Mouse (Mus musculus) T-helper 2 cell (primary cell): ENCODE measurements around the gene Carns1.

Source experiments
- in situ Hi-C: fragments of 300-600 bp; cut with MboI, MseI; formaldehyde crosslinking; loops from one replicate; pipeline ENCODE4 v1.15.1; 2025; ENCODE audit warnings: high pct_unique_total_duplicates

Gene Carns1

DNA sequence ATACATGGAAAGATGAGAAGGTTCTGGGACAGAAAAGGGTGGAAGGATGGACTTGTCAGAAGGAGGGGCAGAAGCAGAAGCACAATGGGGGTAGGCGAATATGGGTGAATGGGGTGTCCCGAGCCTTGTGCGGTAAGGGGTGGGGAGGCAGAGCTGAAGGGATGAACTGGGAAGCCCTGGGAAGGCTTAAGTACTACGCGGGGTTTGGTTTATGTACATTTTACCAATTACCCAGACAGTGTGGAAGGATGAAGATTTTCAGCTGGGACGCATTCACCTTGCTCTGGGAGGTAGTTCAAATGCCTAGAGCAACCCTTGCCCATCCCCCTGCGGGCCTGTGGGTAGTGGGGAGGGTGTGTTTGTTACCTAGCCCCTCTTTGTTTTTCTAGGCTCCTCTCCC is 26.9 kb upstream of the Carns1 start:
- in situ Hi-C loops = no loop called here

DNA sequence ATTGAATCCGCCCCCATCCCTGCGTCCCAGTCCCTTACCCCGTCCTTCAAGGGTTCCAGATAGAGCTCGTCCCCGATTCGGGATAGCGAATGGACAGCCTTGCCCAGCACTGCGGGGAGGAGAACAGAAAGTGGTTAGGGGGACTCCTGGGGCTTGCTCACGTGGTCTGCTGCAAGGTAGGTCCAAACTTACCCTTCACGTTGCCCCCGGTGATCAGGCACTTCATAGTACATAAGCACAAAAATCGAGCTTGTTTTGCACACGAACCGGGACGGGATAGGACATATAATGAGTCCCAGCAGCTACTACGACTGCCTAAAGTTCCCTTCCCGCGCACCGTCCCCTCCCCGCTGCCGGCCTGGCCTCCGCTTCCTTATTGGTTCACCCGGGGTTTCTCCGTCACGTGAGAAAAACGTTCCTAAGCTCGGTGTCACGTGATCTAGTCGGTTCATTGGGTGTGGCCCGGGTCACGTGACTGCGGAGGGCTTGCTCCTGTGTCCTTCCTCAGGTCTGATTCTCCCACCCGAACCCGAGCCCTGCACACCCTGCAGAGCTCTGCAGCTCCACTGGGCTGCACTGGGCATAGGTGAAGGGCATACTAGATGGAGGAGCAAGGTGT is 26.1 kb upstream of the Carns1 start, which contains the start of gene Rad9a:
Gene Rad9a (minus strand): TSS at position 372 of the 619 bp plus-strand sequence.
- in situ Hi-C loops = no loop called here

DNA sequence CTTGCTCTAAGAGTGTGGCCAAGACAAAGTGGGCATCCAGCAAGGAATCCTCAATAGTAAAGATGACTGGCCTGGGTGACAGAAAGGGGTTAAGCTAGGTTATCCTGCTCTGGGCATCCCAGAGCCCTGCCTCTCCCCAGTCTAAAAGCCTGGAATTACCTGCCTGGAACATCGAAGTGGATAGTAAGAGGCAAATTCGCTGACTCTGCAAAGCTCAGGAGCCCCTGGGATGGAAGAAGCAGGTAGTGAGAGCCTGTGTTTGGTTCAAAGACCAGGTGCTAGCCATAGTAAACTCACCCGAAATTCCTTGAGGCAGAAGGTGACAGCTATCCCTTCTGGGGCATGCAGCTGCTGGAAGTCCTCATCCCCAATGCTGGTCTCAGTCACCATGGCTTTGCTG is 21.9 kb upstream of the Carns1 start:
- in situ Hi-C loops = no loop called here

DNA sequence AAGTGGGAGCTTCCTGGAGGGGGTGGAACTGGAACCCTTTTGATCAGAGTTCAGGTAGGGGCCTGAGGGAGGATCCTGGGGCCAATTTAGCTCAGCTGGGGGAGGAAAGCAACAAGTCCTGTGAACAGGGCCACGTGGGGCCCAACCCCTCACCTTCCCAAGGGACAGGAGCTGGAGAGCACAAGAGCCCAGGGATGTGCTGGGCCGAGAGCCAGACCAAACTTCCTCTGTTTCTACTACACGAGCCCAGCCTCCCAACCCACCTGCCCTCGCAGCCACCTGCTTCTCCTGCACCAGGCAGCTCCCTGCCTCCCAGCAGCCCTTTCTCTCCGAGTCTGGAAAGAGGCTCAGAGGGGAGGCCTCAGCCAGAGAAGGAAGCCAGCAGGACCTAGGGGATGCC is 21.3 kb upstream of the Carns1 start:
- in situ Hi-C loops = no loop called here

DNA sequence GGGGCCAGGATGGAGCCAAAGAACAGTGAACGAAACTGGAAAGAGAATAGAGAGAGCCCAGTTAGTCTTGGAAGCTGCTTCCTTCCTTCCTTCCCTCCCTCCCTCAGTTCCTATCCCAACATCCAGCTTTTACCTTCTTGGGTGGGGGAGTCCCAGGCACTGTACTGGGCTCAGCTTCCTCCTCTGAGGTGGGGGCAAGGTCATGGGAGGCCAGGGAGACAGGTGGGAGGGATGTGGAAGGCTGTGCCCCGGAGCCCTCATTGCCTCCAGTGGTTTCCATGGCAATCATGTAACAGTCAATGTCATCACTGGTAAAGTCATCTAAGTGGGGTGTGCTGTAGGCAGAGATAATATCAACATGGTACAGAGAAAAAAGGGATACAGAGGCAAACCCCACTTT is 20.8 kb upstream of the Carns1 start:
- in situ Hi-C loops = no loop called here

DNA sequence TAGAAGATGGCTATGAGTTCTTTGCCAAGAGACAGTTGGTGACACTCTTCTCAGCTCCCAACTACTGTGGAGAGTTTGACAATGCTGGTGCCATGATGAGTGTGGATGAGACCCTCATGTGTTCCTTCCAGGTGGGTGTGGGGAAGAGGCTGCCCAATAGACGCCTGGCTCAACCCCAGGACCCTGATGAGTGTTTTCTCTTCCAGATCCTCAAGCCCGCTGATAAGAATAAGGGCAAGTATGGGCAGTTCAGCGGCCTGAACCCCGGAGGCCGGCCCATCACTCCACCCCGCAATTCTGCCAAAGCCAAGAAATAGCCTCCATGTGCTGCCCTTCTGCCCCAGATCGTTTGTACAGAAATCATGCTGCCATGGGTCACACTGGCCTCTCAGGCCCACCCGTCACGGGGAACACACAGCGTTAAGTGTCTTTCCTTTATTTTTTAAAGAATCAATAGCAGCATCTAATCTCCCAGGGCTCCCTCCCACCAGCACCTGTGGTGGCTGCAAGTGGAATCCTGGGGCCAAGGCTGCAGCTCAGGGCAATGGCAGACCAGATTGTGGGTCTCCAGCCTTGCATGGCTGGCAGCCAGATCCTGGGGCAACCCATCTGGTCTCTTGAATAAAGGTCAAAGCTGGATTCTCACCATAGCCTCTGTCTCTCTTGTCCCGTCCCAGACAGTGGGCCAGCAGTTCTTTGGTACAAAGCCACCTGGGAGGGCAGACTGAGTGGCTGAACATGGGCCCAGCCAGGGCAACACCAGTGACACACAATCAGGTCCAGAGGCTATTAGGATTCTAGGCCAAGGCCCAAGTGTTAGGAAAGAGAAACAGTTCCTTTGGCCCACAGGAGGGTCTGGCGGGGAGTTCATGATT is 19.7 kb upstream of the Carns1 start:
- in situ Hi-C loops = no loop called here

DNA sequence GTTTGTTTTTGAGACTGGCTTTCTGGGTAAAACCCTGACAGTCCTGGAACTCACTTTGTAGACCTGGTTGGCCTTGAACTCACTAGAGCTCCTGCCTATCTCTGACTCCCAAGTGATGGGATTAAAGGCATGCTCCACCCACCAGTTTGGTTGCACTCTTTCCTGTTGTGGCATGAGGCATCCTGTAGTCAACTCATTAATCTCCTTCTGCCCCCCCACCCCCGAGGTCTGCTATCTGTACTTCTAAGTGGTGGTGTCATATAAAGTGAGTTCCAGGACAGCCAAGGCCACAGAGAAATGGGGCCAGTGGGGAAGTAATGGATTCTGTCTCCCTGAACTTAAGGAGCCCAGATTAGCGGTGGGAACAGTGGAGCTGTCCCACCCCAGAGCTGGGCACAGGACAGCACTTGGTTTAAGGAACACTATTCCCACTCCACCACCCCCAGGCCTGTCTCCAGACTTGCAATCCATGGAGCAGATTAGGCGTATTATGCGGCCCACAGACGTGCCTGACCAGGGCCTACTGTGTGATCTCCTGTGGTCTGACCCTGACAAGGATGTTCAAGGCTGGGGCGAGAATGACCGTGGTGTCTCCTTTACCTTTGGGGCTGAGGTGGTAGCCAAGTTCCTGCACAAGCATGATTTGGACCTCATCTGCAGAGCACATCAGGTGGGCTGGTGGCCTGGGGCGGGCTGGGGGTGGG is 18.9 kb upstream of the Carns1 start:
- in situ Hi-C loops = no loop called here

DNA sequence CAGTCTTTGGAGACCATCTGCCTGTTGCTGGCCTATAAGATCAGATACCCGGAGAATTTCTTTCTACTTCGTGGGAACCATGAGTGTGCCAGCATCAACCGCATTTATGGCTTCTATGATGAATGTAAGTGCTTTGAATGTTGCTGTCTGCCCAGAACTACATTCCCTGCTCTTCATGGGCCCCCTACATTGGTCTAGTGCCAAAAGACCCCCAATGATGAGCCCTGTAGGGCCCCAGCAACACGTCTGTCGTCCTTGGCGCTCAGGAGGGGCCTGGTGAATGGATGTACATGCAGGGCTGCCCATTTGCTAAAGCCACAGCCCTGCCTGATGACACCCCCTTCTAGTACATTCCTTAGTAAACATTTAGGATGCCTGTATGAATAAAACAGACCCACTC is 17.9 kb upstream of the Carns1 start:
- in situ Hi-C loops = no loop called here

DNA sequence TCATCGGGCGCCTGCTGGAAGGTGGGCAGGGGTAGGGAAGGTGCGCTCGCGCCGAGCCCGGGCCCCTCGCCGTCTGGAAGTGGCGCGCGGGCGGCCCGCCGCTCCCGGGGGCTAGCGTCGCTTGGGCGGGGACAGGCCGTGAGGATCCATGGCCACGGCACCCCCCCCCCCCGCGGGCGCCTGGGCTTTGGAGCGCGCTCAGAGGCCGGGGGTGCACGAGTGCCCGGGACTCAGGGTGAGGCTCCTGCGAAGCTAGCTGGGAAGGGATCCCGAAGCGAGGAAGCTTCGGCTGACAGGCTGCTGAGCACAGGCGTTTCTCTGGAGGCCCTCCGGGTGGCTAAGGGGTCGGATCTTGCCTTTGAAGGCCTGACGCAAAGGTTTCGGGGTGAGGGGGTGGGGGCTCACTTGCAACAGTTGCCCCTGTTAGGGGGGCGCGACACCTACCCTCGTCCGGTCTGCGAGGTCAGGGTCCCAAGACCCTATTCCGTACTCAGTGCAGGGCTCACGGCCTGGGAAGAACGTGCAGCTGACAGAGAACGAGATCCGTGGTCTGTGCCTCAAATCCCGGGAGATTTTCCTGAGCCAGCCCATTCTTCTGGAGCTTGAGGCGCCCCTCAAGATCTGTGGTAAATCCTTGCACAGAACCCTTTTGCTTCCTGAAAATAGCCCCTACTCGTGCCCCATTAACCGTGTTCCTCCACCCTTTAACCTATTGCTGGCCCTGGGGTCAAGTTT is 17.1 kb upstream of the Carns1 start:
- in situ Hi-C loops = no loop called here

DNA sequence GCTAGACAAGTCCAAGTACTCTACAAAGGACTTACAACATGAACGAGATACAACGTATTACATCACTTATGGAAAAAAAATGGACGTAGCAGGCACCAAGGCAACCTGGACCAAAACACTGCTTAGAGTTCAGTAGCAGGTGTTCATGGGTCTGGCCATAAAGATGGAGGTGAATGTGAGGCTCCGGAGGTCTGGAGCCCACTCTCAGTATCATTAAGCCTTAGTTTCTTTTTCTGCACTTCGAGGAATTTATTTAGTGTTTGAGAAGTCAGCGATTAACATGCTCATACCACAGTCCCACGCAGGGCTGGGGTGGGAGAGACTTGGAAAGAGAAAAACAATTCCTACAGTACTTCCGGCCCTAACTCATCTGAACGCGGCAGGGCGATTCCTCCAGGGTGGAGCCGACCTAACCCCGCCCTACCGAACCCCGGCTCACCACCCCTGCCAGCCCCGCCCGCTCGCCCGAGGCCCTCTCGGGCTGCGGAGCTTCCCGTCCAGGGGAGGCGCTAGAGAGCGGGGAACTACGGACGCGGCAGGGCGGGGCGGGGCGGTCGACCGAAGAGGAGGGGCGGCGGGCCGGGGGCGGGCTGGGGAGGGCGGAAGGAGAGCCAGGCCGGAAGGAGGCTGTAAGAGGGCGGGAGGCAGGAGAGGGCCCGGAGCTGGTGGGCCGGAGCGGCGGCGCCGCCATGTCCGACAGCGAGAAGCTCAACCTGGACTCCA is 16.4 kb upstream of the Carns1 start, which contains the start of gene Ppp1ca:
Gene Ppp1ca (plus strand): TSS at position 538 of the 723 bp plus-strand sequence.
- in situ Hi-C loops = no loop called here

DNA sequence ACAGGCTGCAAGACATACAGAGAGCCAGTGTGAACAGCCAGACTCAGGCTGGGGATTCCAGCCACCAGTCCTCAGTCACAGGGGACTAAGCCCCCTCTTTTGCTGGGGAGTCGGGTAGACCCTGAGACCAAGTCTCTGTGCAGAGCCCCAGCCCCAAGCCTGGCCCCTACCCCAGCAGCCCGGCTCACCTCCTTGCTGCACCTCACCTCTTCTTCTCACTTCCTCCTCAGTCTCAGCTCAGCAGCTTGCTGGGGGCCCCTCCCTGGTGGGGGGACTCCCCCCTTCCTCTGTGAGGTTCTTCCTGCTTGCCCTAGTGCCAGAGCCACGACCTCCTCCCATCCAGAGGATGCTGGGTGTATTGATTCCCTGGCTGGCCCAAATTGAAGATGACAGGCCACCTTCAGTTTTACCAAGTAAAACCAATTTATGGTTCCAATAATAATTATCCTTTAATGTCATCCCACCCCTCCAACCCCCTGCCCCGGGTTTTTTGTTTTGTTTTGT is 15.6 kb upstream of the Carns1 start, which contains the start of gene Tbc1d10c:
Gene Tbc1d10c (minus strand): TSS at position 454 of the 504 bp plus-strand sequence.
- in situ Hi-C loops = no loop called here

DNA sequence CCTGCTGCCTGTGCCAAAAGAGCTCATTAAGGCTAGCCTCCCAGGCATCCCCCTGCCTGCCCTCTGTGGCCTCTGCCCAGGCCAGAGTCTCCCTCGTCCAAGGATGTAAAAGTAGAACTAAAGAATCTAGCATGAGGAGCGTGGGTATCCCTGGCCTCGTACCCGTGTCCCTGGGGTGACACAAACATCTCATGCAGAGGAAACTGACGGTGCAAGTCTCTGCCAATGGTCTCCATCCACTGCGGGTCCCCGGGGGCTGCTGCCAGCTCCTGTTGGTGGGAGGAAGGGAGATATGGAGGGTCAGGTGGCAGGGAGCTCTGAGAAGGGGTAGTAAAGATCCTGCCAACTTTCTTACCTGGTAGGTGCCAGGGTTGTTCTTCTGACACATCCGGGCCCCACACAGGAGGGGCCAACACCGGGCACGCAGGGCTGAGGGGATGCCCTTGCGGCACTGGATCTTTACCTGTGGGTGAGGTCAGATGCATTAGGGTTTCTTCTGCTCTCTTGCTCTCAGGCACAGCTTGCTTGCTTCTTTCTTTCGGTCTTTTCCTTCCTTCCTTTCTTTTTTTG is 13.9 kb upstream of the Carns1 start:
- in situ Hi-C loops = no loop called here

DNA sequence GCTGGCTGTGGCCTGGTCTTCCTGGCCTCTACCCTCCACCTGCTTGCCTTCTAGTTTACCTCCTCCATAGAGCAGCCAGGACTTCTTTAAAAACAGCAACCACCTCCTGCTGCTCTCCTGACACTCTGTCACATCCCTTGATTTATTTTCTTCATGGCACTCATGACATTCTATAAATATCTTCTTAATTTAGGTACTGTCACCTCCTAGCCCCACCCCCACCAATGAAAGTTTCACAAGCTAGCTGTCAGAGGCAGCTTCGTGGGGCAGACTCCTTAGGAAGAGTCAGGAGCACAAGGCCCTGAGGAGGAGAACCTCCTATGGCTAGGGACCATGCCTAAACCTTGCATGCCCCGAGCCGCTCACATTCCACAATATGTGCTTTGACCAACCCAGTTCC is 12.0 kb upstream of the Carns1 start:
- in situ Hi-C loops = no loop called here

DNA sequence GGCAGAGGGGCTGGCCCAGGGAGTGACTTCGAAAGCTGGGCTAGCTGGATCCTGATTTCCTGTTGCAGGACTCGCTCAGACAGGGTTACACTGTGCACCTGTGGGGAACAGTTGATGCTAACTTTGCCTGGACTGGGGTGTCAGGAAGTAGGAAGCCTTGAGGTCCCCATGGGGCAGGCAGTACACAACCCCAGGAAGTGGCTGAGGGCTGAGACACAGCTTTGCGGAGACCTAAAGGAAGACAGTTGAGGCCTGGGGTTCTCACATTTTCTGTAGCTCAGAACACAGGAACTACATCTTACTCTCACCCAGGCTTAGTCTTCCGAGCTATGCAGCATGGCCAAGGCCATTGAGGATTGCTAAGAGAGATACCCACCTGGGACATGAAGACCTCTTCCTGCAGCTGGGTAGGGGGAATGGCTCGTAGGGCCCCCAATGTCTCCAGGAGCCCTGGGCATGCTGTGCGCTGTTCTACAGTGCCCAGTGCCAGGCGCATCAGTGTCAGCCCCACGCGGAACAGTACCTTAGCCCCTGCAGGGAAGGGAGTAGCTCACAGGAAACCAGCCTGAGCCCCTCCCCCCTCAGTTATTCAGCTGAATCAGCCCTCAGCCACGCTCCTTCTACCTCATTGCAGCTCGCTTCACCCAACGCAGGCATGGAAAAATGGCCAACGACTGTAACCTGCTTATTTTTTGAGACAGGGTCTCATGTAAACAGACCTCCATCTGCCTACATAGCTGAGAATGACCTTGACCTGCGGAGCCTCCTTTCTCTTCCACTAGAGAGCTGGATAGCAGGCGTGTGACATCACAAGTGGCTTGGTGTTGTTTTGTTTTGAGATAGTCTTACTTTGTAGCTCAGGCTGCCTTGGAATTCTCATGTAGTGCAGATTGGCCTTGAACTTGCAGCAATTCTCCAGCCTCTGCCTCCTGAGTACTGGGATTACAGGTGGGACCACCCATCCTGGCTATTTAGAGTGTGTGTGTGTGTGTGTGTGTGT is 10.0 kb upstream of the Carns1 start:
- in situ Hi-C loops = no loop called here

DNA sequence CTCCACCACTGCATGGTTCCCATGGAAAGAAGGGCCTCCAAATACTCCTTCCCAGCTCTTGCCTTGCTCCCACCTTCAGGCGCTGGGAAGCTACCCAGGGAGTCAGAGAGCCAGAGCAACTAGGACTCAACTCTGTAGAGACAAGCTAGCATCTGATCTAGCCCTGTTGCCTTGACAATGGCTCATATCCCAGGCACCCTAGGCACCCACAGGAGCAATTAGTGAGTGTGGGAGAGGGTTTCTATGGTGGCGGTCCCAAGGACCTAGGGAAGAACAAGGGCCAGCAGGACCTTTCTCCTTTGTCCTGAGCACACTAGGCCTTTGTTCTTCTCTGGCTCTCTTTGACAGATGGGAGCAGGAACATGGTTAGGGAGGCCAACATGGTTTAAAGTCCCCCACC is 8.4 kb upstream of the Carns1 start:
- in situ Hi-C loops = no loop called here

DNA sequence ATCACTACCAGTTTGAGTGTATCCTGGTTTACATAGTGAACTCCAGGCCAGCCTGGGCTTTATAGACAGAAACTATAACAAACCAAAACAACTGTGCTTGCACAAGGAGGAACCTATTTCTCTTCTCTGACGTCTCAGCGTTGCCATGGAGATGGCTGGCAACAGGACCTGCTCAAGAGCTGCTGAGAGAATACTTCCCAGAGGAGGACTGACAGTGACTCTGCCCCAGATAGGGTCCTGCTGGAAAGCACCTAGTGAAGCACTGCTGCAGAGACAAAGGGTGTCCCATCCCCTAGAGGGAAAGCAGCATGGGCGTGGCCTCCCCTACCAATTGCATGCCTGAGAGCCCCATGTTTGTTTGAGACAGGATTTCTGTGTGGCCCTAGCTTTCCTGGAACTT is 6.6 kb upstream of the Carns1 start:
- in situ Hi-C loops = no loop called here

DNA sequence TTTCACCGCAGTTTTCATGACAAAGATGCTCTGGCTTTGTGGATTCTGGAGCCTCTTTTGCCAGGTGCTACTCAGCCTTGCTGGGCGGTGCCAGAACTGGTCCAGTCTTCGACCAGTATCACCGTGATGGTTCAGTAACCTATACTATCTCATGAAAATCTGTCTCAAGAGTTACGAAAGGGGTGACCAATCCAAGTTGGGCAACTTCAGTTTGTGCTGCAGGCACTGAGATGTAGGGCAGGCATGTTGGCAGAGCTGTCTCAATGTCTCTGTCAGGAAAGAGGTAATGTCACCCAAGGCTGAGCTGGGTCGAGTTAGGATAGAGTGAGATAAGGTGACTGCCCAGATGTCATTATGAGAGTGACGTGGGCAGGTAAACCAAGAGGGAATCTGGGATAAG is 5.1 kb upstream of the Carns1 start:
- in situ Hi-C loops = no loop called here

DNA sequence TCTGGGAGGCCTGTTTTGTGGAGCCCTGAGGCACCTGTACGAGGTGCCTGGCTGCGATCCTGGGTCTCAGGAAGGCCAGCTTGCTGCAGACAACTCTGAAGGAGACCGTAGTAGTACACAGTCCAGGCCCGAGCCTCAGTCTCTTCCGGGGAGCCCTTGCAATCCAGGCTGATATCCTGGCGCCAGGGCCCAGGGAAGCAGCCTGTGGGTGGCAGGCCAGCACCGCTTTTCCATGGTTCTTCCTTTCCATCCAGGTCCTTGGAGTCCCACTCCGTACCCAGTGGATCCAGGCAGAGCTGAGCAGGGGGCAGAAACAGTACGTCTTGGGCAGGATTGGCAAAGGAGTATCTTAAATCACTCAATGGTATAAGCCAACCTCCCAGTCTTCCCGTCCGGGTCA is 2.4 kb downstream of the Carns1 start:
- in situ Hi-C loops = no loop called here
